26 mouse cellular contexts compared by ENCODE assay signal in the genomic region with DNA sequence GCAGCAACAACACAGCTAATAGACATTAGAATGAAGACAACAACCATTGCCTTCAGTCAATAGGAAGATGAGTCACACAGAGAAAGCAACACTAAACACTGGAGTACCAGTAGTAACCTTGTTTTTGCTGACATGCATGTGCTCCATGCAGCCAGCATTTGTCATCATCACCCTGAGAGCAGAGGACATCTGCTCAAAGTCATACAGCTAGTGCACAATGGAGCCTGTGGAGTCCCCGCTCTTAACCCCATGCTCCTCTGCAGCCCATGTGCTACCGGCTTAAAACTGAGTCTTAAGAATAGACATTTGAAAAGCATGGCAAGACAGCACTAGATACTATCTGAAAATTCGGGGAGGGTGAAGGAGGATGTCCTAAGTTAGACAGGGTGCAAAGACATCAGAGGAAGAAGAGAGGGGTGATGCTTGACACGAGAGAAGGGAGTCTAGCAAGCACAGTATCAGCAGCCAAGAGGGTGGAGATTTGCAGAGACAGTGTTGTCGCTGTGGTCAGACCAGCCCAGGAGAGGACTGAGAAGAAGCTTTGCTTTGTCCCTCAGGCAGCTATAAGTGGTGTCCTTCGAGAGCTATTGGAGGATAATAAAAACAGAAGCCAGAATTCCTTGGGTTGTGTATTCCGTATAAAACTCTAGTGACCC.
DNase-seq lines count a peak whose midpoint lies in the region; ATAC-seq lines count a peak whose summit lies in the region.
"Had no signal": no experiment of that assay in that cellular context is flagged by ENCODE, and none has a peak within 500 bp of the region (broad histone marks: within the 10 kb centered on the region; RNA-seq: fewer than 3 reads in every experiment).

No protein-coding gene starts in this region.

- no peak overlapping the region for H3K9ac ChIP-seq in hindbrain, embryonic 16.5 days (ENCODE audit: low read depth, low read length)
- H3K9ac ChIP-seq in hindbrain, embryonic 12.5 days: no peak overlapping the region
- no peak overlapping the region for H3K9ac ChIP-seq in lung, embryonic 16.5 days (ENCODE audit: low read length)
- H3K9ac ChIP-seq in neural tube, embryonic 13.5 days: no peak overlapping the region
- no peak overlapping the region for H3K9ac ChIP-seq in neural tube, embryonic 15.5 days (replicated peaks)
- H3K9ac ChIP-seq: embryonic facial prominence, embryonic 13.5 days; forebrain, embryonic 12.5 days; forebrain, embryonic 15.5 days had no signal

- peaks cover 5% of the 10 kb centered on the region for H3K4me1 ChIP-seq in hindbrain, embryonic 16.5 days (ENCODE audit: control insufficient read depth, insufficient read depth, low read depth, low read length)
- peaks cover 13% of the 10 kb centered on the region for H3K4me1 ChIP-seq in hindbrain, embryonic 12.5 days
- peaks cover 2% of the 10 kb centered on the region; the same call in 1 of the 2 replicates for H3K4me1 ChIP-seq in lung, embryonic 16.5 days (replicated peaks; ENCODE audit: control insufficient read depth, insufficient read depth, low read length)
- H3K4me1 ChIP-seq in neural tube, embryonic 13.5 days (replicated peaks): peaks cover 51% of the 10 kb centered on the region
- H3K4me1 ChIP-seq in neural tube, embryonic 15.5 days: peaks cover 30% of the 10 kb centered on the region

- H3K27ac ChIP-seq in hindbrain, embryonic 16.5 days (ENCODE audit: low read depth, low read length): no peak overlapping the region
- no peak overlapping the region for H3K27ac ChIP-seq in hindbrain, embryonic 12.5 days
- no peak overlapping the region for H3K27ac ChIP-seq in lung, embryonic 16.5 days (ENCODE audit: low read length)
- H3K27ac ChIP-seq in neural tube, embryonic 13.5 days (replicated peaks): no peak overlapping the region
- H3K27ac ChIP-seq in neural tube, embryonic 15.5 days (replicated peaks): no peak overlapping the region
- H3K27ac ChIP-seq: embryonic facial prominence, embryonic 10.5 days; embryonic facial prominence, embryonic 13.5 days; forebrain, embryonic 12.5 days; forebrain, embryonic 15.5 days; heart, adult 2 months had no signal

- no peaks in the 10 kb centered on the region for H3K36me3 ChIP-seq in hindbrain, embryonic 16.5 days (ENCODE audit: control insufficient read depth, insufficient read depth, low read length)
- no peaks in the 10 kb centered on the region for H3K36me3 ChIP-seq in hindbrain, embryonic 12.5 days
- no peaks in the 10 kb centered on the region for H3K36me3 ChIP-seq in lung, embryonic 16.5 days (ENCODE audit: control insufficient read depth, insufficient read depth, low read length)
- no peaks in the 10 kb centered on the region for H3K36me3 ChIP-seq in neural tube, embryonic 13.5 days
- H3K36me3 ChIP-seq in neural tube, embryonic 15.5 days: no peaks in the 10 kb centered on the region
- H3K36me3 ChIP-seq: forebrain, embryonic 15.5 days; G1E had no signal

- peak; percentile 72 for DNase-seq in heart, adult 11 months
- no peak for DNase-seq in heart, adult 9 months (ENCODE audit: low spot score in 2 of 2)
- no peak for DNase-seq in lung, adult 18-20 months
- DNase-seq: adrenal gland, postnatal 25 days; B cell, adult 2 months; cerebellum, adult 11-12 months; cerebellum, adult 8-10 months; cerebellum, postnatal 10 days; cerebellum, postnatal 36 days; embryo, embryonic 11 days; gastrocnemius, postnatal 25 days; heart, adult 2 months had no signal

- H3K4me3 ChIP-seq in hindbrain, embryonic 16.5 days (ENCODE audit: low read length): no peak overlapping the region
- no peak overlapping the region for H3K4me3 ChIP-seq in hindbrain, embryonic 12.5 days
- H3K4me3 ChIP-seq in lung, embryonic 16.5 days (ENCODE audit: low read length): no peak overlapping the region
- H3K4me3 ChIP-seq in neural tube, embryonic 13.5 days: no peak overlapping the region
- no peak overlapping the region for H3K4me3 ChIP-seq in neural tube, embryonic 15.5 days (replicated peaks)
- H3K4me3 ChIP-seq: embryonic facial prominence, embryonic 10.5 days; embryonic facial prominence, embryonic 13.5 days; erythroblast, embryonic 14.5 days; forebrain, embryonic 12.5 days; forebrain, embryonic 15.5 days; heart, adult 2 months had no signal

- no peaks in the 10 kb centered on the region for H3K9me3 ChIP-seq in hindbrain, embryonic 16.5 days (ENCODE audit: control insufficient read depth, low read length)
- no peaks in the 10 kb centered on the region for H3K9me3 ChIP-seq in hindbrain, embryonic 12.5 days (replicated peaks)
- H3K9me3 ChIP-seq in lung, embryonic 16.5 days (ENCODE audit: control insufficient read depth, low read length): no peaks in the 10 kb centered on the region
- H3K9me3 ChIP-seq in neural tube, embryonic 13.5 days: no peaks in the 10 kb centered on the region
- H3K9me3 ChIP-seq in neural tube, embryonic 15.5 days (replicated peaks): no peaks in the 10 kb centered on the region
- H3K9me3 ChIP-seq: embryonic facial prominence, embryonic 10.5 days; embryonic facial prominence, embryonic 13.5 days; forebrain, embryonic 12.5 days; forebrain, embryonic 15.5 days had no signal

- no peaks in the 10 kb centered on the region for H3K27me3 ChIP-seq in hindbrain, embryonic 16.5 days (replicated peaks; ENCODE audit: control insufficient read depth, insufficient read depth, low read length)
- no peaks in the 10 kb centered on the region for H3K27me3 ChIP-seq in hindbrain, embryonic 12.5 days
- no peaks in the 10 kb centered on the region for H3K27me3 ChIP-seq in lung, embryonic 16.5 days (ENCODE audit: control insufficient read depth, insufficient read depth, low read depth, low read length)
- H3K27me3 ChIP-seq in neural tube, embryonic 13.5 days: no peaks in the 10 kb centered on the region
- H3K27me3 ChIP-seq in neural tube, embryonic 15.5 days (replicated peaks): no peaks in the 10 kb centered on the region
- H3K27me3 ChIP-seq: CH12.LX; embryonic facial prominence, embryonic 13.5 days; forebrain, embryonic 12.5 days; forebrain, embryonic 15.5 days had no signal

- H3K4me2 ChIP-seq in hindbrain, embryonic 16.5 days (ENCODE audit: low read length): no peak overlapping the region
- H3K4me2 ChIP-seq in hindbrain, embryonic 12.5 days (replicated peaks): no peak overlapping the region
- H3K4me2 ChIP-seq in lung, embryonic 16.5 days (ENCODE audit: low read depth, low read length): no peak overlapping the region
- no peak overlapping the region for H3K4me2 ChIP-seq in neural tube, embryonic 13.5 days
- H3K4me2 ChIP-seq in neural tube, embryonic 15.5 days: no peak overlapping the region
- H3K4me2 ChIP-seq: embryonic facial prominence, embryonic 13.5 days; forebrain, embryonic 12.5 days; forebrain, embryonic 15.5 days; heart, embryonic 11.5 days had no signal

- peak; percentile 29; the same call in 1 of the 2 replicates for ATAC-seq in hindbrain, embryonic 16.5 days
- no peak for ATAC-seq in hindbrain, embryonic 12.5 days (ENCODE audit: low FRiP score)
- peak; percentile 69; the same call in 1 of the 2 replicates for ATAC-seq in lung, embryonic 16.5 days (ENCODE audit: low read depth)
- ATAC-seq in neural tube, embryonic 13.5 days (ENCODE audit: low read depth): peak; percentile 34; the same call in 1 of the 2 replicates
- ATAC-seq in neural tube, embryonic 15.5 days (ENCODE audit: low FRiP score): no peak
- ATAC-seq: forebrain, embryonic 15.5 days; Patski had no signal

- 84% methylated on average over 7 of the region's 7 CpGs for WGBS in hindbrain, embryonic 16.5 days
- 89% methylated on average over 7 of the region's 7 CpGs for WGBS in hindbrain, embryonic 12.5 days
- 57% methylated on average over 7 of the region's 7 CpGs for WGBS in lung, embryonic 16.5 days
- 74% methylated on average over 7 of the region's 7 CpGs for WGBS in neural tube, embryonic 13.5 days
- 69% methylated on average over 7 of the region's 7 CpGs for WGBS in neural tube, embryonic 15.5 days

Comparison
In these comparisons a context has a peak if more than half of its experiments do, and no peak if none do; other contexts are left out.
1. ATAC-seq: peak in hindbrain, embryonic 16.5 days (single experiment), lung, embryonic 16.5 days (single experiment) and neural tube, embryonic 13.5 days (single experiment); none in hindbrain, embryonic 12.5 days (single experiment) and neural tube, embryonic 15.5 days (single experiment).